Mouse (Mus musculus) spleen, adult 2 months (tissue): ENCODE results near the gene Fignl1.

ENCODE experiments used
- CTCF ChIP-seq: fragments of 200-500 bp; IDR thresholded peaks from 2 replicates; pipeline ENCODE4 v1.5.1; 2011; ENCODE audit warnings: mild to moderate bottlenecking, inconsistent platforms; ENCODE audit not compliant: insufficient read depth, insufficient read length, insufficient replicate concordance; ENCODE audit errors: extremely low read depth
- POLR2A ChIP-seq: fragments of 200-500 bp; IDR thresholded peaks from 2 replicates; pipeline ENCODE4 v1.6.1; 2011; ENCODE audit warnings: low read depth, low read length, inconsistent platforms

GRCm38 (mm10) chr11:11774384-11774783, 34.4 kb downstream of the Fignl1 start:
- TF ChIP-seq CTCF (no peak), POLR2A (no peak)
